Mouse (Mus musculus) bone marrow, adult 2 months (tissue): ENCODE measurements around the gene Tyw5.

Experiments used
- CTCF ChIP-seq: fragments of 200-500 bp; IDR thresholded peaks from 2 replicates; pipeline ENCODE4 v1.5.1; 2011; ENCODE audit warnings: low read length, control low read depth; ENCODE audit not compliant: control insufficient read depth, insufficient read depth
- POLR2A ChIP-seq: fragments of 200-500 bp; IDR thresholded peaks from 2 replicates; pipeline ENCODE4 v1.6.1; 2011; ENCODE audit warnings: low read depth, mild to moderate bottlenecking, control low read depth, low read length, borderline replicate concordance; ENCODE audit not compliant: control insufficient read depth

DNA sequence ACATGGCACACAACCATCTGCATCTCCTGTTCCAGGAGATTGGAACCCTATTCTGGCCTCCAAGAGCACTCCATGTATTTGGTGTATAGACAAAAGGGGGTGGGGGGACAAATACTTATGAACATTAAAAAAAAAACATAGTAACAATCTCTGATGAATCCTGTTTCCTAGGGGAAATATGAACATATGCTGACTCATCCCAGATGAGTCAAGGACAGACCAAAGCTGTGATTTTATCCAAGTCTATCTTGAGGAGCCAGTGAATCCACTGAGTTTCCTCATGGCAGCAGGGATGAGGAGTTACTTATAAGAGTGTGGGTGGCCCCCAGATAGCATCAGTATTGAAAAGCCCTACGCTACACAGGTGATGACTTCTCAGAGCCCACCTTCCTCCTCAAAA lies 43.3 kb upstream of the Tyw5 start:
- TF ChIP-seq CTCF (no peak), POLR2A (no peak)
